8 mouse cellular contexts compared by ENCODE assay signal in genomic region chr10:120477501-120477900, GRCm38 (mm10). TPM values are rescaled to one million over a fixed set of nuclear protein-coding genes. Genes with fewer than 3 reads are reported as not detected.
DNase-seq lines count a peak whose midpoint lies in the region; ATAC-seq lines count a peak whose summit lies in the region.

No protein-coding gene starts in this region.

- under 1% methylated on average over 21 of the region's 21 CpGs for WGBS in forebrain, embryonic 13.5 days
- 1% methylated on average over 21 of the region's 21 CpGs for WGBS in midbrain, embryonic 14.5 days

- peak overlapping the region; percentile 33 for H3K4me3 ChIP-seq in erythroblast, embryonic 14.5 days (replicated peaks)
- H3K4me3 ChIP-seq in forebrain, embryonic 13.5 days, result peak overlapping the region; percentile 83
- H3K4me3 ChIP-seq in midbrain, embryonic 14.5 days (replicated peaks; ENCODE audit: low read depth, low read length), result peak overlapping the region; percentile 60

- no peak for ATAC-seq in erythroblast, adult 5-6 weeks (replicated peaks; ENCODE audit: low FRiP score, poor library complexity, severe bottlenecking)
- ATAC-seq in forebrain, embryonic 13.5 days, result 0 out of 2 replicates have a peak, but pooled peaks have one; percentile 5
- no peak for ATAC-seq in midbrain, embryonic 14.5 days (ENCODE audit: low FRiP score, low TSS enrichment)

- DNase-seq in Muller cell, postnatal 12 days (ENCODE audit: inconsistent ontology term), result peak; percentile 47
- DNase-seq in kidney, postnatal 10 days, result peak; percentile 20
- peak; percentile 62 for DNase-seq in midbrain, embryonic 14.5 days
- DNase-seq in layer of hippocampus, adult 9-10 months (ENCODE audit: low spot score), result no peak
- no peak for DNase-seq in T-cell, adult 2 months (ENCODE audit: low spot score)

- no peaks in the 10 kb centered on the region; the same call in 1 of the 2 replicates for H3K4me1 ChIP-seq in erythroblast, embryonic 14.5 days (ENCODE audit: control insufficient read depth)
- H3K4me1 ChIP-seq in forebrain, embryonic 13.5 days, result peaks cover 53% of the 10 kb centered on the region
- H3K4me1 ChIP-seq in midbrain, embryonic 14.5 days (ENCODE audit: control insufficient read depth, insufficient read depth, low read length), result peaks cover 32% of the 10 kb centered on the region

- peak overlapping the region; percentile 88 for H3K4me2 ChIP-seq in forebrain, embryonic 13.5 days
- H3K4me2 ChIP-seq in midbrain, embryonic 14.5 days (ENCODE audit: low read length), result peak overlapping the region; percentile 96

- H3K27me3 ChIP-seq in erythroblast, embryonic 14.5 days (ENCODE audit: control insufficient read depth), result peaks cover 64% of the 10 kb centered on the region
- H3K27me3 ChIP-seq in forebrain, embryonic 13.5 days, result peaks cover 3% of the 10 kb centered on the region; the same call in 1 of the 2 replicates
- peaks cover 26% of the 10 kb centered on the region for H3K27me3 ChIP-seq in midbrain, embryonic 14.5 days (ENCODE audit: control insufficient read depth, insufficient read depth, low read length)

- H3K9me3 ChIP-seq in erythroblast, embryonic 14.5 days (ENCODE audit: control insufficient read depth, low read length), result no peaks in the 10 kb centered on the region
- no peaks in the 10 kb centered on the region for H3K9me3 ChIP-seq in forebrain, embryonic 13.5 days (replicated peaks)
- H3K9me3 ChIP-seq in midbrain, embryonic 14.5 days (ENCODE audit: control insufficient read depth, low read length), result no peaks in the 10 kb centered on the region

- H3K36me3 ChIP-seq in erythroblast, embryonic 14.5 days (ENCODE audit: control insufficient read depth), result no peaks in the 10 kb centered on the region
- H3K36me3 ChIP-seq in forebrain, embryonic 13.5 days (ENCODE audit: poor library complexity, severe bottlenecking), result no peaks in the 10 kb centered on the region
- H3K36me3 ChIP-seq in midbrain, embryonic 14.5 days (ENCODE audit: control insufficient read depth, insufficient read depth, low read length), result no peaks in the 10 kb centered on the region

- H3K27ac ChIP-seq in forebrain, embryonic 13.5 days, result no peak overlapping the region
- H3K27ac ChIP-seq in midbrain, embryonic 14.5 days (replicated peaks; ENCODE audit: low read depth, low read length), result no peak overlapping the region

- peak overlapping the region; percentile 74 for H3K9ac ChIP-seq in forebrain, embryonic 13.5 days
- H3K9ac ChIP-seq in midbrain, embryonic 14.5 days (replicated peaks; ENCODE audit: low read length), result peak overlapping the region; percentile 34; the same call in 1 of the 2 replicates

RNA-seq across cellular contexts. Expression of gene Hmga2, which starts 1.2 kb away (rescaled TPM):
- polyA plus RNA-seq in erythroblast, embryonic 14.5 days (2012), result 0.02 and 0.05 TPM in 2 replicates
- not detected in 2 replicates for total RNA-seq in erythroblast, adult 5-6 weeks (2015; ENCODE audit: low replicate concordance)
- total RNA-seq in erythroblast, adult 5-6 weeks (2017; ENCODE audit: low replicate concordance), result 0.14 TPM in 1 of 2 replicates, not detected in the other
- polyA plus RNA-seq in forebrain, embryonic 13.5 days (2015; fragmentation: Nextera tagmentation; extraction: Ambion mirVana), result 12.1 and 15.1 TPM in 2 replicates
- 2.4 and 2.6 TPM in 2 replicates for polyA plus RNA-seq in midbrain, embryonic 14.5 days (2014; fragmentation: Nextera tagmentation; extraction: Ambion mirVana)

Comparison
In these comparisons a context has a peak if more than half of its experiments do, and no peak if none do; other contexts are left out.
1. H3K4me3 ChIP-seq: peak in every context shown above with its lines; median percentile 83 in forebrain, embryonic 13.5 days; 60 in midbrain, embryonic 14.5 days; 33 in erythroblast, embryonic 14.5 days.
2. DNase-seq: peak in Muller cell, postnatal 12 days (single experiment), kidney, postnatal 10 days (single experiment) and midbrain, embryonic 14.5 days (single experiment); none in layer of hippocampus, adult 9-10 months (single experiment) and T-cell, adult 2 months (single experiment).